8 mouse cellular contexts compared by ENCODE assay signal in genomic region chr8:122230712-122231337, GRCm38 (mm10). TPM values are rescaled to one million over a fixed set of nuclear protein-coding genes. Genes with fewer than 3 reads are reported as not detected.
DNase-seq lines count a peak whose midpoint lies in the region; ATAC-seq and TF ChIP-seq lines count a peak whose summit lies in the region.

No protein-coding gene starts in this region.

- H3K36me3 ChIP-seq in hindbrain, embryonic 15.5 days, result no peaks in the 10 kb centered on the region

- ATAC-seq in hindbrain, embryonic 15.5 days (ENCODE audit: low FRiP score, low read depth), result peak; percentile 55; the same call in 1 of the 2 replicates
- peak; percentile 51 for ATAC-seq in megakaryocyte, adult 5-6 weeks (ENCODE audit: poor library complexity, severe bottlenecking)

- peak; percentile 22 for DNase-seq in T-cell, adult 2 months (ENCODE audit: low spot score)
- peak; percentile 84 to 87 for DNase-seq in cerebellum, postnatal 14 days
- peak; percentile 81 to 84 for DNase-seq in frontal cortex, postnatal 36 days (ENCODE audit: low spot score in 2 of 2)
- peak; percentile 75 to 83 for DNase-seq in left cerebral cortex, adult 2 months (ENCODE audit: extremely low spot score in 1 of 2, low spot score in 2 of 2)
- peak; percentile 83 to 86 for DNase-seq in right cerebral cortex, adult 2 months (ENCODE audit: low spot score in 2 of 2)
- peak; percentile 72 for DNase-seq in yolk sac, embryonic 10.5 days (ENCODE audit: low spot score)

- intact Hi-C loops in left cerebral cortex, adult 2 months (cut with DNase I), result loop anchor here (2.0 kb wide), 3 partner anchors 40 to 252 kb away; no protein-coding TSS in a partner anchor

- peak overlapping the region; percentile 40; the same call in 1 of the 2 replicates for H3K9ac ChIP-seq in hindbrain, embryonic 15.5 days

- H3K4me1 ChIP-seq in hindbrain, embryonic 15.5 days (replicated peaks), result peaks cover 20% of the 10 kb centered on the region

- H3K9me3 ChIP-seq in hindbrain, embryonic 15.5 days, result no peaks in the 10 kb centered on the region

- peaks cover 29% of the 10 kb centered on the region for H3K27me3 ChIP-seq in hindbrain, embryonic 15.5 days

- 3% methylated on average over 32 of the region's 32 CpGs for WGBS in hindbrain, embryonic 15.5 days

- H3K27ac ChIP-seq in hindbrain, embryonic 15.5 days (replicated peaks), result no peak overlapping the region
- H3K27ac ChIP-seq in left cerebral cortex, adult 2 months, result peak overlapping the region; percentile 73

- peak; percentile 87 for TF ChIP-seq CTCF in left cerebral cortex, adult 2 months (IDR thresholded peaks at IDR 0.05)

- peak overlapping the region; percentile 93 for H3K4me2 ChIP-seq in hindbrain, embryonic 15.5 days

- H3K4me3 ChIP-seq in hindbrain, embryonic 15.5 days, result peak overlapping the region; percentile 47
- H3K4me3 ChIP-seq in left cerebral cortex, adult 2 months, result peak overlapping the region; percentile 61

RNA-seq across cellular contexts. Expression of gene Zfpm1, which starts 51.1 kb away (rescaled TPM):
- 1.4 and 2.3 TPM in 2 replicates for polyA plus RNA-seq in hindbrain, embryonic 15.5 days (2015; fragmentation: Nextera tagmentation; extraction: Ambion mirVana)
- 10 to 100 TPM; 39.5 to 42.1 TPM for total RNA-seq in left cerebral cortex, adult 2 months (2021)
- 4.3 and 4.5 TPM in 2 replicates for total RNA-seq in megakaryocyte, adult 5-6 weeks (2015)
- 4.8 and 5.6 TPM in 2 replicates for total RNA-seq in megakaryocyte, adult 5-6 weeks (2017)

Comparison
In these comparisons a context has a peak if more than half of its experiments do, and no peak if none do; other contexts are left out.
1. DNase-seq: peak in every context shown above with its lines; median percentile 86 in cerebellum, postnatal 14 days; 84 in right cerebral cortex, adult 2 months; 82 in frontal cortex, postnatal 36 days; 79 in left cerebral cortex, adult 2 months; 72 in yolk sac, embryonic 10.5 days; 22 in T-cell, adult 2 months.
2. RNA of gene Zfpm1, which starts 51.1 kb away (total RNA-seq): 39.5 to 42.1 TPM in left cerebral cortex, adult 2 months; 4.3 to 5.6 TPM in megakaryocyte, adult 5-6 weeks; every median in the first group is over 4 times any median in the second.